ENCODE assay signal across 27 mouse cellular contexts in genomic region chr16:13807616-13808015, GRCm38 (mm10). TPM values are rescaled to one million over a fixed set of nuclear protein-coding genes. Genes with fewer than 3 reads are reported as not detected.
DNase-seq lines count a peak whose midpoint lies in the region; ATAC-seq and TF ChIP-seq lines count a peak whose summit lies in the region.
"Had no signal": no experiment of that assay in that cellular context is flagged by ENCODE, and none has a peak within 500 bp of the region (broad histone marks: within the 10 kb centered on the region; RNA-seq: fewer than 3 reads in every experiment).

No protein-coding gene starts in this region.

- no peaks in the 10 kb centered on the region for H3K4me1 ChIP-seq in liver, adult 2 months (ENCODE audit: control insufficient read depth, insufficient read depth, low read length)
- H3K4me1 ChIP-seq in liver, embryonic 12.5 days = no peaks in the 10 kb centered on the region
- H3K4me1 ChIP-seq in lung, postnatal 0 days (ENCODE audit: insufficient read depth, low read depth, low read length) = no peaks in the 10 kb centered on the region
- H3K4me1 ChIP-seq in MEL (ENCODE audit: control insufficient read depth in 1 of 2, insufficient read depth in 2 of 2, low read length in 2 of 2) = no peaks in the 10 kb centered on the region
- H3K4me1 ChIP-seq: embryonic facial prominence, embryonic 13.5 days; embryonic facial prominence, embryonic 15.5 days; forebrain, embryonic 10.5 days; forebrain, embryonic 12.5 days had no signal

- TF ChIP-seq EP300 in lung, postnatal 0 days (IDR thresholded peaks at IDR 0.05) = no peak
- no peak for TF ChIP-seq EP300 in MEL (IDR thresholded peaks at IDR 0.05; ENCODE audit: low read depth in 1 of 2, low read length in 2 of 2)

- H3K27me3 ChIP-seq in liver, adult 2 months (ENCODE audit: control insufficient read depth, insufficient read depth, low read length) = no peaks in the 10 kb centered on the region
- H3K27me3 ChIP-seq in liver, embryonic 12.5 days (replicated peaks) = no peaks in the 10 kb centered on the region
- H3K27me3 ChIP-seq in lung, postnatal 0 days (replicated peaks; ENCODE audit: insufficient read depth, low read length) = no peaks in the 10 kb centered on the region
- no peaks in the 10 kb centered on the region for H3K27me3 ChIP-seq in MEL (ENCODE audit: control insufficient read depth in 1 of 2, insufficient read depth in 2 of 2, low read length in 2 of 2)
- H3K27me3 ChIP-seq: CH12.LX; embryonic facial prominence, embryonic 13.5 days; embryonic facial prominence, embryonic 15.5 days; forebrain, embryonic 12.5 days had no signal

- H3K36me3 ChIP-seq in liver, adult 2 months (ENCODE audit: control insufficient read depth, insufficient read depth, low read length) = peaks cover 70% of the 10 kb centered on the region
- H3K36me3 ChIP-seq in liver, embryonic 12.5 days = peaks cover 97% of the 10 kb centered on the region
- H3K36me3 ChIP-seq in lung, postnatal 0 days (ENCODE audit: insufficient read depth, low read length) = peaks cover 25% of the 10 kb centered on the region
- peaks cover 0 to 25% of the 10 kb centered on the region in 2 experiments; a peak in 2 of 4 replicates for H3K36me3 ChIP-seq in MEL (ENCODE audit: control insufficient read depth in 1 of 2, insufficient read depth in 2 of 2, low read length in 2 of 2)

- H3K79me2 ChIP-seq in liver, adult 2 months (ENCODE audit: control insufficient read depth, insufficient read depth, low read length) = no peaks in the 10 kb centered on the region
- H3K79me2 ChIP-seq in MEL (ENCODE audit: control insufficient read depth, insufficient read depth, low read length, poor library complexity) = no peaks in the 10 kb centered on the region

- no peak overlapping the region for H3K27ac ChIP-seq in liver, adult 2 months (replicated peaks; ENCODE audit: insufficient read depth, low read depth, low read length)
- no peak overlapping the region for H3K27ac ChIP-seq in liver, embryonic 12.5 days
- no peak overlapping the region for H3K27ac ChIP-seq in lung, postnatal 0 days (ENCODE audit: low read length)
- H3K27ac ChIP-seq in MEL (ENCODE audit: control insufficient read depth, low read depth, low read length) = no peak overlapping the region
- H3K27ac ChIP-seq: embryonic facial prominence, embryonic 13.5 days; embryonic facial prominence, embryonic 15.5 days; forebrain, embryonic 10.5 days; forebrain, embryonic 12.5 days had no signal

- no peak for TF ChIP-seq POLR2A in liver, adult 2 months (IDR thresholded peaks at IDR 0.05; ENCODE audit: extremely low read depth, insufficient read depth, low read length)
- TF ChIP-seq POLR2A in MEL (IDR thresholded peaks at IDR 0.05; ENCODE audit: control insufficient read depth in 1 of 2, insufficient read depth in 1 of 2, low read depth in 1 of 2, low read length in 2 of 2, poor library complexity in 1 of 2) = no peak

- peak; percentile 76 for DNase-seq in liver, adult 2 months (ENCODE audit: extremely low read depth, low read depth, low spot score)
- no peak for DNase-seq in lung, postnatal 0 days (ENCODE audit: low spot score)
- DNase-seq in lung, postnatal 10 days = no peak
- peak; percentile 54 for DNase-seq in lung, postnatal 36 days
- no peak for DNase-seq in lung, postnatal 14 days
- DNase-seq in MEL (ENCODE audit: low read depth, low spot score) = no peak
- DNase-seq: adrenal gland, adult 2 months; adrenal gland, postnatal 10 days; adrenal gland, postnatal 25 days; B cell, adult 2 months; cerebellum, adult 11 months; cerebellum, adult 18-20 months; cerebellum, adult 8-10 months; cerebellum, adult 9-11 months; cerebellum, postnatal 14 days; cerebellum, postnatal 36 days; embryo, embryonic 11 days had no signal

- no peak overlapping the region for H3K4me2 ChIP-seq in liver, embryonic 12.5 days
- no peak overlapping the region for H3K4me2 ChIP-seq in lung, postnatal 0 days (replicated peaks; ENCODE audit: low read depth, low read length)
- H3K4me2 ChIP-seq: embryonic facial prominence, embryonic 13.5 days; embryonic facial prominence, embryonic 15.5 days; forebrain, embryonic 12.5 days had no signal

- no peak for TF ChIP-seq RAD21 in MEL (IDR thresholded peaks at IDR 0.05; ENCODE audit: low read depth, low read length)

- no peak for TF ChIP-seq CTCF in liver, adult 2 months (IDR thresholded peaks at IDR 0.05; ENCODE audit: low read depth, low read length)
- TF ChIP-seq CTCF in lung, postnatal 0 days (IDR thresholded peaks at IDR 0.05) = no peak
- TF ChIP-seq CTCF in MEL (IDR thresholded peaks at IDR 0.05 in 2 of 3, conservative IDR thresholded peaks at IDR 0.05 in 1 of 3; ENCODE audit: control insufficient read depth in 1 of 3, insufficient read depth in 1 of 3, low read depth in 2 of 3, low read length in 3 of 3, poor library complexity in 1 of 3, severe bottlenecking in 1 of 3) = no peak

- no peak overlapping the region for H3K4me3 ChIP-seq in liver, adult 2 months (ENCODE audit: insufficient read depth, low read depth, low read length)
- H3K4me3 ChIP-seq in liver, embryonic 12.5 days = no peak overlapping the region
- H3K4me3 ChIP-seq in lung, postnatal 0 days (ENCODE audit: low read depth, low read length) = no peak overlapping the region
- H3K4me3 ChIP-seq in MEL (ENCODE audit: control insufficient read depth in 1 of 2, insufficient read depth in 1 of 2, low read depth in 2 of 2, low read length in 2 of 2) = no peak overlapping the region
- H3K4me3 ChIP-seq: embryonic facial prominence, embryonic 13.5 days; embryonic facial prominence, embryonic 15.5 days; erythroblast, embryonic 14.5 days; forebrain, embryonic 10.5 days; forebrain, embryonic 12.5 days had no signal

- no peaks in the 10 kb centered on the region for H3K9me3 ChIP-seq in liver, embryonic 12.5 days (replicated peaks)
- H3K9me3 ChIP-seq in lung, postnatal 0 days (ENCODE audit: low read length) = no peaks in the 10 kb centered on the region
- no peaks in the 10 kb centered on the region for H3K9me3 ChIP-seq in MEL (replicated peaks; ENCODE audit: insufficient read depth, low read length)
- H3K9me3 ChIP-seq: embryonic facial prominence, embryonic 13.5 days; embryonic facial prominence, embryonic 15.5 days; forebrain, embryonic 10.5 days; forebrain, embryonic 12.5 days; G1E had no signal

- WGBS in liver, adult 2 months = 28% methylated on average over 4 of the region's 4 CpGs
- 91% methylated on average over 4 of the region's 4 CpGs for WGBS in liver, embryonic 12.5 days (ENCODE audit: insufficient replicate concordance)
- WGBS in lung, postnatal 0 days = 64% methylated on average over 4 of the region's 4 CpGs

- H3K9ac ChIP-seq in liver, adult 2 months (ENCODE audit: low read depth, low read length) = no peak overlapping the region
- no peak overlapping the region for H3K9ac ChIP-seq in liver, embryonic 12.5 days
- H3K9ac ChIP-seq in lung, postnatal 0 days (replicated peaks; ENCODE audit: low read depth) = no peak overlapping the region
- H3K9ac ChIP-seq in MEL (ENCODE audit: control insufficient read depth, low read depth, low read length, poor library complexity, severe bottlenecking) = no peak overlapping the region
- H3K9ac ChIP-seq: embryonic facial prominence, embryonic 13.5 days; embryonic facial prominence, embryonic 15.5 days; forebrain, embryonic 12.5 days had no signal

- ATAC-seq in liver, embryonic 12.5 days = no peak
- peak; percentile 40 for ATAC-seq in lung, postnatal 0 days
- ATAC-seq: CD4-positive, CD25-positive, alpha-beta regulatory T cell, adult 4 months; forebrain, embryonic 14.5 days had no signal

TF ChIP-seq in MEL, 35 proteins besides CTCF, POLR2A, EP300 and RAD21:
- TF ChIP-seq POLR2AphosphoS5 (IDR thresholded peaks at IDR 0.05; ENCODE audit: borderline replicate concordance, low read depth, low read length) (0 out of 2 replicates have a peak, but pooled peaks have one; percentile 22), HCFC1 (IDR thresholded peaks at IDR 0.05; ENCODE audit: low read depth, low read length) (no peak), MAFK (IDR thresholded peaks at IDR 0.05; ENCODE audit: borderline replicate concordance, low read depth, low read length) (no peak), MYC (IDR thresholded peaks at IDR 0.05; ENCODE audit: low read depth, low read length) (no peak)

RNA-seq across cellular contexts. Expression of gene Ntan1, which starts 11.0 kb away (rescaled TPM):
- total RNA-seq in liver, adult 2 months (2014; rRNA removed) = 32.1 and 35.8 TPM in 2 replicates
- 25.2 and 33.5 TPM in 2 replicates for polyA plus RNA-seq in liver, adult 2 months (2012; rRNA removed)
- 51.8 and 58.0 TPM in 2 replicates for polyA plus RNA-seq in liver, embryonic 12.5 days (2016; fragmentation: Nextera tagmentation; extraction: Ambion mirVana)
- 135 and 141 TPM in 2 replicates for polyA plus RNA-seq in lung, postnatal 0 days (2015; fragmentation: Nextera tagmentation; extraction: Ambion mirVana)
- total RNA-seq in MEL (2012; rRNA removed) = 38.3 and 40.4 TPM in 2 replicates
- polyA plus RNA-seq in MEL (2012; ENCODE audit: insufficient read depth in 1 of 2, insufficient read length in 2 of 2, low read depth in 1 of 2, low replicate concordance in 2 of 2, missing spikeins in 1 of 2) = 10 to 100 TPM in 1 of 2 experiments, not detected in 1; 57.4 TPM

RNA-seq across cellular contexts. Expression of gene Rrn3, which starts 27.1 kb away (rescaled TPM):
- 12.1 and 13.2 TPM in 2 replicates for total RNA-seq in liver, adult 2 months (2014; rRNA removed)
- 4.8 and 10.4 TPM in 2 replicates for polyA plus RNA-seq in liver, adult 2 months (2012; rRNA removed)
- polyA plus RNA-seq in liver, embryonic 12.5 days (2016; fragmentation: Nextera tagmentation; extraction: Ambion mirVana) = 48.7 and 49.8 TPM in 2 replicates
- polyA plus RNA-seq in lung, postnatal 0 days (2015; fragmentation: Nextera tagmentation; extraction: Ambion mirVana) = 28.1 TPM in 2 replicates
- total RNA-seq in MEL (2012; rRNA removed) = 78.6 and 92.8 TPM in 2 replicates
- polyA plus RNA-seq in MEL (2012; ENCODE audit: insufficient read depth in 1 of 2, insufficient read length in 2 of 2, low read depth in 1 of 2, low replicate concordance in 2 of 2, missing spikeins in 1 of 2) = 10 to 100 TPM in 1 of 2 experiments, not detected in 1; 60.0 TPM

Comparison
In these comparisons a context has a peak if more than half of its experiments do, and no peak if none do; other contexts are left out.
1. DNase-seq: peak in liver, adult 2 months (single experiment) and lung, postnatal 36 days (single experiment); none in lung, postnatal 0 days (single experiment), lung, postnatal 10 days (single experiment), lung, postnatal 14 days (single experiment) and MEL (single experiment).